Mouse (Mus musculus) embryonic facial prominence, embryonic 12.5 days (tissue): ENCODE results near the gene Mkln1. TPM values are rescaled to one million over a fixed set of nuclear protein-coding genes. Genes with fewer than 3 reads are reported as not detected.

Experiments
- ATAC-seq: fragments of 200-750 bp; cut with Nextera tagmentation; 2 replicates; pipeline ENCODE4 v1.8.0; 2017; ENCODE audit not compliant: insufficient number of reproducible peaks, insufficient read depth, low FRiP score, low TSS enrichment
- H3K27ac ChIP-seq: fragments of 300-500 bp; sonication (generic); 2 replicates; pipeline ENCODE4 v1.5.1; 2016; ENCODE audit warnings: mild to moderate bottlenecking
- H3K27me3 ChIP-seq: fragments of 300-500 bp; sonication (generic); 2 replicates; pipeline ENCODE4 v1.6.1; 2016; ENCODE audit warnings: mild to moderate bottlenecking, moderate library complexity
- H3K36me3 ChIP-seq: fragments of 300-500 bp; sonication (generic); 2 replicates; pipeline ENCODE4 v1.6.1; 2016; ENCODE audit warnings: mild to moderate bottlenecking
- H3K4me1 ChIP-seq: fragments of 300-500 bp; sonication (generic); 2 replicates; pipeline ENCODE4 v1.6.1; 2016
- H3K4me2 ChIP-seq: fragments of 300-500 bp; sonication (generic); replicated peaks from 2 replicates; pipeline ENCODE4 v1.6.1; 2016; ENCODE audit warnings: mild to moderate bottlenecking, moderate library complexity
- H3K4me3 ChIP-seq: fragments of 300-500 bp; sonication (generic); 2 replicates; pipeline ENCODE4 v1.5.1; 2016; ENCODE audit warnings: mild to moderate bottlenecking
- H3K9ac ChIP-seq: fragments of 300-500 bp; sonication (generic); 2 replicates; pipeline ENCODE4 v1.6.1; 2016; ENCODE audit warnings: mild to moderate bottlenecking, moderate library complexity
- H3K9me3 ChIP-seq: fragments of 300-500 bp; sonication (generic); 2 replicates; pipeline ENCODE4 v1.6.1; 2016; ENCODE audit warnings: mild to moderate bottlenecking, moderate library complexity
- WGBS: fragments of 180-500 bp; shearing (Covaris S2); methylation state at CpG from one replicate; pipeline ENCODE4 v1.1.7; 2016; 5-methylcytosine and 5-hydroxymethylcytosine counted together
- polyA plus RNA-seq: library from polyadenylated mRNA; unstranded; fragments of >200 nt; fragmentation: Nextera tagmentation; extraction: Ambion mirVana; gene quantifications from 2 replicates; pipeline ENCODE4 v1.2.1, GENCODE M21; 2016

Gene Mkln1
- polyA plus RNA-seq, 1 experiment from 2014 or later = 199 TPM

- 1% methylated on average over 13 of the region's 13 CpGs for WGBS
- Histone ChIP-seq H3K36me3 (no peaks in the 10 kb centered on the region), H3K27ac (peak overlapping the region; percentile 95; the same call in 1 of the 2 replicates), H3K4me3 (peak overlapping the region; percentile 89), H3K4me2 (peak overlapping the region; percentile 91), H3K9me3 (no peaks in the 10 kb centered on the region), H3K4me1 (peaks cover 24% of the 10 kb centered on the region), H3K9ac (peak overlapping the region; percentile 97), H3K27me3 (no peaks in the 10 kb centered on the region)
- no peak for ATAC-seq
Observed at GRCm38 (mm10) chr6:31399566-31399965, 1.0 kb downstream of the Mkln1 start.

DNA sequence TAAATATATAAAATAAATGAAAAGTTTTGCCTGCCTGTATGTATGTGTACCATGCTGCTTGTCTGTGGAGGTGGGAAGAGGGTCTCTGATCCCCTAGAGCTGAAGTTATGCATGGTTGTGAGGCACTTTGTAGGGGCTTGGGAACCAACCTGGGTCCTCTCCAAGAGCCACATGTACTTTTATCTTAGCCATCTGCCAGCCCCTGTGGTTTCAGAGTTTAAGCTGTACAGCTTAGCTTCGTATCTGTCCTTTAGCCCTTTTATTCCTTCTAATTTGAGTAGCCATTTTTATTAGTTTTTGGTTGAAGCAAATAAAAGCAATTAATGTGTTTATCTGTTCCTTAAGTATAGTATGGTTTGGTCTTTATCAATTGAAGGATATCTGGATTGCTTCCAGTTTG is 12.5 kb downstream of the Mkln1 start:
- H3K27me3 ChIP-seq = no peaks in the 10 kb centered on the region
- WGBS = 92% methylated on average over 1 of the region's 1 CpGs

GRCm38 (mm10) chr6:31412487-31412886 is 14.0 kb downstream of the Mkln1 start:
- Histone ChIP-seq H3K27ac (no peak overlapping the region), H3K4me1 (no peaks in the 10 kb centered on the region), H3K9ac (no peak overlapping the region), H3K4me2 (no peak overlapping the region), H3K36me3 (no peaks in the 10 kb centered on the region), H3K4me3 (no peak overlapping the region), H3K27me3 (no peaks in the 10 kb centered on the region), H3K9me3 (no peaks in the 10 kb centered on the region)
- ATAC-seq = no peak

More for the DNA sequence above, 12.5 kb downstream of the Mkln1 start:
- no peak for ATAC-seq
- Histone ChIP-seq H3K9me3 (no peaks in the 10 kb centered on the region), H3K9ac (no peak overlapping the region), H3K4me1 (no peaks in the 10 kb centered on the region), H3K36me3 (no peaks in the 10 kb centered on the region), H3K4me3 (no peak overlapping the region), H3K4me2 (no peak overlapping the region), H3K27ac (no peak overlapping the region)

DNA sequence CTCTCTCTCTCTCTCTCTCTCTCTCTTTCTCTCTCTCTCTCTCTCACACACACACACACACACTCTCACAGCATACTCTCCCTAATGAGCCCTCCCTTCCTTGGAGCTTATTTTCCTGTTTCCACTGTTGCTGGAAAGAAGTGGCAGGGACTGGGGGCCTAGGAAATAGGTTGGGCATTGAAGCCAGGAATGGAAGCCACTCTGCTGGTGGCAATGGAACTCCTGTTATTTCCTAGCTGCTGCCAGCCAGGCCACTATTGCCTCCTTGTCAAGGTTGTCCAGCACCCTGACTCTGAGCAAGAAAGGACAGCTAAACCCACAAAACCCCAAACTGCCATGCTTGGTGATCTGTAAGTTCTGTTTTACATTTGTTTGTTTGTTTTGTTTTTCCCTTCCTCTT is 15.0 kb downstream of the Mkln1 start:
- ATAC-seq = no peak
- no peak overlapping the region for H3K4me3 ChIP-seq
- H3K27ac ChIP-seq = no peak overlapping the region
- no peak overlapping the region for H3K9ac ChIP-seq
- H3K4me2 ChIP-seq = no peak overlapping the region
- H3K9me3 ChIP-seq = no peaks in the 10 kb centered on the region
- H3K36me3 ChIP-seq = no peaks in the 10 kb centered on the region
- H3K27me3 ChIP-seq = no peaks in the 10 kb centered on the region
- no peaks in the 10 kb centered on the region for H3K4me1 ChIP-seq

- no peak overlapping the region for H3K9ac ChIP-seq
- 42% methylated on average over 1 of the region's 1 CpGs for WGBS
- no peaks in the 10 kb centered on the region for H3K9me3 ChIP-seq
- no peak overlapping the region for H3K4me2 ChIP-seq
- no peaks in the 10 kb centered on the region for H3K4me1 ChIP-seq
- no peak overlapping the region for H3K27ac ChIP-seq
- no peak for ATAC-seq
- H3K36me3 ChIP-seq = no peaks in the 10 kb centered on the region
- no peak overlapping the region for H3K4me3 ChIP-seq
- no peaks in the 10 kb centered on the region for H3K27me3 ChIP-seq
Observed at GRCm38 (mm10) chr6:31414303-31414702, 15.8 kb downstream of the Mkln1 start.

DNA sequence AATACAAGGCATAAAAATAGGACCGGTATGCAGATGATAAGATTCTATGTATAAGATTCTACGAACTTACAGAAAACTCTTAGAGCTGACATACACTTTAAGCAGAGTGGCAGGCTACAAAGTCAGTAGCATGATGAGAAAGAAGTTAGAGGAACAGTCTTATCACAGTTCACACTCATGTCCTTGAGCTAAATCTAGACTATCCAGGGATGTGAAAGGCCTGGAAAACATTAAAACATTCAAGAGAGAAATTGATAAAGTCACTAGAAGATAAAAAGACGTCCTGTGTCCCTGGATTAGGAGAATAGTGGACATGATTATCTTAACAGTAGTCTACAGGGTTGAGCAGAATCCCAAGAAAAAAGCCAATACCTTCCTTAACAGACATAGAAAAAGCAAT is 26.9 kb downstream of the Mkln1 start:
- Histone ChIP-seq H3K4me3 (no peak overlapping the region), H3K4me2 (no peak overlapping the region), H3K27ac (no peak overlapping the region), H3K4me1 (no peaks in the 10 kb centered on the region), H3K9me3 (no peaks in the 10 kb centered on the region), H3K27me3 (no peaks in the 10 kb centered on the region), H3K36me3 (peaks cover 4% of the 10 kb centered on the region; the same call in 1 of the 2 replicates), H3K9ac (no peak overlapping the region)
- ATAC-seq = no peak
- 91% methylated on average over 3 of the region's 3 CpGs for WGBS

GRCm38 (mm10) chr6:31437264-31437663 is 38.7 kb downstream of the Mkln1 start:
- WGBS = 91% methylated on average over 2 of the region's 2 CpGs
- no peak overlapping the region for H3K9ac ChIP-seq
- H3K4me1 ChIP-seq = no peaks in the 10 kb centered on the region
- no peak for ATAC-seq
- no peaks in the 10 kb centered on the region for H3K27me3 ChIP-seq
- no peaks in the 10 kb centered on the region for H3K9me3 ChIP-seq
- peaks cover 23% of the 10 kb centered on the region for H3K36me3 ChIP-seq
- no peak overlapping the region for H3K27ac ChIP-seq
- H3K4me3 ChIP-seq = no peak overlapping the region
- H3K4me2 ChIP-seq = no peak overlapping the region

DNA sequence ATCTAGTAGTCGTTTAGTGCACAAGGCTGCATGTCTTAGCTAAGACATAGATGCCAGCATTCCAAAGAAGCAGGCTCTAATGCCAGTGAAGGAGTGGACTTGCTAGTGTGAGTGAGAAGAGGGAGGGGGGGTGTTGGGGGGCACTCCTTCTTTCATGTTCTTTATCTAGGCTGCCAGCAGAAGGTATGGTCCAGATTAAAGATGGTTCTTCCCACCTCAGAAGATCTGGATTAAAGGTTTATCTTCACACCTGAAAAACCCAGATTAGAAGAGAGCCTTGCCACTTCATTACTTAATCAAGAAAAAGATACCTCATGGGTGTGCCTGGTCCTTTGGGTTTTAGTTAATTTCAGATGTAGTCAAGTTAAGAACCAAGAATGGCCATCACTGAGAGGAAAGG is 46.7 kb downstream of the Mkln1 start:
- H3K4me3 ChIP-seq = no peak overlapping the region
- H3K27ac ChIP-seq = no peak overlapping the region
- no peaks in the 10 kb centered on the region for H3K9me3 ChIP-seq
- H3K4me2 ChIP-seq = no peak overlapping the region
- H3K27me3 ChIP-seq = no peaks in the 10 kb centered on the region
- WGBS = 78% methylated on average over 1 of the region's 1 CpGs
- H3K36me3 ChIP-seq = peaks cover 19% of the 10 kb centered on the region
- no peaks in the 10 kb centered on the region for H3K4me1 ChIP-seq
- ATAC-seq = no peak
- no peak overlapping the region for H3K9ac ChIP-seq

DNA sequence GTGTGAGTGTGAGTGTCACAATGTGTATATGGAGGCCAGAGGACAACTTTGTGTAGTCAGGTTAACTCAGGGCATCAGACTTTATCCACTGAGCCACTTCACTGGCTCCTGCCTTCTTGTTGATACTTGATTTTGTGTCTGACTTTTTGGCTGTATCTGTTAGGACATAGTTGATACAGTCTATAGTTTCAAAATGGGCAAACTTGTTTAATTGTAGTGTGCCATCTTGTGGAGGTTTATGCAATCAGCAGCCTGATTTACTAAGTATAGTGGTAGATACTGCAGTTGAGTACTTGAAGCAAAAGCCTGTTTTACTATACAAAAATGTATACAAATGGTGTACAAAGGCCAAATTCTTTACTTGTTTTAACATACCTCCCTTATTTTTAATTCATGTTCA is 55.2 kb downstream of the Mkln1 start:
- Histone ChIP-seq H3K9me3 (no peaks in the 10 kb centered on the region), H3K9ac (no peak overlapping the region), H3K27ac (no peak overlapping the region), H3K4me3 (no peak overlapping the region), H3K4me2 (no peak overlapping the region), H3K27me3 (no peaks in the 10 kb centered on the region), H3K36me3 (peaks cover 15% of the 10 kb centered on the region), H3K4me1 (no peaks in the 10 kb centered on the region)
- no peak for ATAC-seq

GRCm38 (mm10) chr6:31455376-31455775 is 56.8 kb downstream of the Mkln1 start:
- Histone ChIP-seq H3K9me3 (no peaks in the 10 kb centered on the region), H3K27me3 (no peaks in the 10 kb centered on the region), H3K9ac (no peak overlapping the region), H3K27ac (no peak overlapping the region), H3K4me1 (no peaks in the 10 kb centered on the region), H3K36me3 (peaks cover 24% of the 10 kb centered on the region), H3K4me3 (no peak overlapping the region), H3K4me2 (no peak overlapping the region)
- 89% methylated on average over 2 of the region's 2 CpGs for WGBS
- no peak for ATAC-seq

DNA sequence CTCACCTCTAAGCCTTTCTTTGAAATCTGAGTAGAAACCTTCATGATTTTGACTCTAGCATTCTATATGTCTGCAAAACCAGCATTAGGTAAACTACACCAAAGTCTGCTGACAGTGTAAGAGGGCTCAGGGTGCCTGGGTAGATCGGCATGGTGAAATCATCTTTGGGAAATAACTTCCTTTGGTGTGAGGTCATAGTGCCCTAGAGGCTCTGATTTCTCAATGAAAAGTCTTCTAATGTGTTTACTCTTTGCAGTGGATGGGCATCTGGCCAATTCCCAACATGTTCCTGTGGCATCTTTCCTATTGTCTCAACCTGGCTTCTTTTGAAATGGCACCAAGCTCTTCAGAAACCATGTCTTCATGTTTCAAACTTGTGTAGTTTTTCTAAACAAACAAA is 58.5 kb downstream of the Mkln1 start:
- Histone ChIP-seq H3K9ac (no peak overlapping the region), H3K36me3 (peaks cover 31% of the 10 kb centered on the region)
- WGBS = 86% methylated on average over 1 of the region's 1 CpGs

GRCm38 (mm10) chr6:31469431-31469830 is 70.9 kb downstream of the Mkln1 start:
- Histone ChIP-seq H3K27me3 (no peaks in the 10 kb centered on the region), H3K4me1 (no peaks in the 10 kb centered on the region), H3K27ac (no peak overlapping the region), H3K9ac (no peak overlapping the region), H3K36me3 (peaks cover 16% of the 10 kb centered on the region), H3K4me3 (no peak overlapping the region), H3K9me3 (no peaks in the 10 kb centered on the region), H3K4me2 (no peak overlapping the region)
- 92% methylated on average over 6 of the region's 6 CpGs for WGBS
- no peak for ATAC-seq

More for the DNA sequence above, 58.5 kb downstream of the Mkln1 start:
- Histone ChIP-seq H3K27ac (no peak overlapping the region), H3K4me3 (no peak overlapping the region), H3K9me3 (no peaks in the 10 kb centered on the region), H3K27me3 (no peaks in the 10 kb centered on the region), H3K4me1 (no peaks in the 10 kb centered on the region), H3K4me2 (no peak overlapping the region)
- ATAC-seq = no peak

DNA sequence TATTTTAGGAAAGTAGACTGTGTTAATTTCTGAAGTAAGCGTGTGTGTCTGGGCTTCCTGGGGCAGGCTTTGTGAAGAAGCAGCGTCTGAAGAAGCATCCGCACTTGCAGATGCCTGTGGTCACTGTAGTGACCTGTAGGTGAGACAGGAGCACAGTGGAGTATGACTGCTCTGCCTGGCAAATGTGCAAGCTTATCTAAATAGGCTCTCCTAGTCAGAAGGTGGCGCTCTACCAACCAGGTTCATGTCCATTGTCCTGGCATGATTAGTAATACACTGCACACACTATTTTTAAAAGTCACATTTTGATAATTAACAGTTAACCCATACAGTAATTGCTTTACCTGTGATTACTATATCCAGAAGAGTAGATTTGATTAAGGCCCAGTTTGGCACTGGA is 79.7 kb downstream of the Mkln1 start:
- ATAC-seq = no peak
- H3K9ac ChIP-seq = no peak overlapping the region
- H3K9me3 ChIP-seq = no peaks in the 10 kb centered on the region
- no peak overlapping the region for H3K4me2 ChIP-seq
- H3K4me1 ChIP-seq = no peaks in the 10 kb centered on the region
- H3K27ac ChIP-seq = no peak overlapping the region
- 74% methylated on average over 4 of the region's 4 CpGs for WGBS
- H3K27me3 ChIP-seq = no peaks in the 10 kb centered on the region
- H3K4me3 ChIP-seq = no peak overlapping the region
- H3K36me3 ChIP-seq = peaks cover 22% of the 10 kb centered on the region; the same call in 1 of the 2 replicates
